Comparison of ENCODE assay signal across 8 mouse cellular contexts in the genomic region with DNA sequence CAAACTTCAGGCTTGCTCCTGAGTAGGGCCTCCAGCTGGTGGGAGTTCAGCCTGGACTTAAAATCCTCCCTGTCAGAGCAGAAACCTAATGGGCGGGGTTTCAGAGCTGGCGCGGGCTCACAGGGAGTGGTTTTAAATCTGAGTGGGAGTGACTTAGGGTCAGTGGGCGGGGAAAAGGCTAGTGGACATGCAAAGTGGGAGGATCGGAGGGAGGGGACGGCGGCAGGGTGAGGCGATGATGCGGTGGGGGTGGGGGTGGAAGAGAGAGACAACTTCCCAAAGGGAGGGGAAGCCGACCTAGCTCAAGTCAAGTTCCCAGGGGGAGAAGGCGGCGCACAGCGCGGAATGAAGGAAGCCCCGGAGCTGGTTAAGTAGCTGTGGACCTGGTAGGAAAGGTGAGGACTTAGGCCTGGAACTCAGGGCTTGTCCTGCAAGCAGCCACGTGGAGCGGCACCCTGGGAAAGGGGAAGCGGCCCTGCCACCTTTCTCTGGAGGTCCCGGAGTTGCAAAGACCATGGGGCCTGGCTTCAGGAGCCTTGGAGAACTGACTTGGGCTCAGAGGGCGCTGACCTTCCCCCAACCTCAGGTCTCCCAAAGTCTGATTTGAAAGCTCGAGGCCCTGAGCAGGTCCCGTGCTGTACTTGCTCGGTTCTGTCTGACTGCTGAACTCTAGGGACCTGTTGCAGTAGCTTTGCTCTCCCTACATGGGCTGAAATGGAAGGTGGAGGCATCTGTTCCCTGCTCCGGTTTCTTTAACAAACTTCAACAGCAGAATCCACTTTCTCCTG. TPM values are rescaled to one million over a fixed set of nuclear protein-coding genes. Genes with fewer than 3 reads are reported as not detected.
DNase-seq lines count a peak whose midpoint lies in the region; ATAC-seq and TF ChIP-seq lines count a peak whose summit lies in the region.

A gene (plus strand): TSS at position 238 of the 788 bp plus-strand sequence.

- no peaks in the 10 kb centered on the region for H3K36me3 ChIP-seq in lung, embryonic 16.5 days (ENCODE audit: control insufficient read depth, insufficient read depth, low read length)
- H3K36me3 ChIP-seq in thymus, adult 2 months (ENCODE audit: control insufficient read depth, insufficient read depth, low read length) = no peaks in the 10 kb centered on the region

- H3K27ac ChIP-seq in lung, embryonic 16.5 days (ENCODE audit: low read length) = peak within 1 kb of the TSS; percentile 68
- H3K27ac ChIP-seq in thymus, adult 2 months (ENCODE audit: control insufficient read depth, insufficient read depth, low read length) = no peak within 1 kb of the TSS

- peaks cover 7% of the 10 kb centered on the region; the same call in 1 of the 2 replicates for H3K4me1 ChIP-seq in lung, embryonic 16.5 days (replicated peaks; ENCODE audit: control insufficient read depth, insufficient read depth, low read length)
- H3K4me1 ChIP-seq in thymus, adult 2 months (replicated peaks; ENCODE audit: control insufficient read depth, insufficient read depth, low read length) = peaks cover 5% of the 10 kb centered on the region; the same call in 1 of the 2 replicates

- peak within 1 kb of the TSS; percentile 69 for H3K4me3 ChIP-seq in lung, embryonic 16.5 days (ENCODE audit: low read length)
- peak within 1 kb of the TSS; percentile 55 for H3K4me3 ChIP-seq in thymus, adult 2 months (ENCODE audit: control insufficient read depth, insufficient read depth, low read length)

- peak within 1 kb of the TSS; percentile 84 for H3K4me2 ChIP-seq in lung, embryonic 16.5 days (ENCODE audit: low read depth, low read length)

- DNase-seq in MN1 (ENCODE audit: low spot score) = peak; percentile 82
- peak; percentile 8 for DNase-seq in cerebellum, adult 9-10 months
- peak; percentile 89 for DNase-seq in forelimb bud, embryonic 11.5 days (ENCODE audit: low read depth, low spot score)
- peak; percentile 18 for DNase-seq in layer of hippocampus, adult 9-10 months (ENCODE audit: low spot score)
- DNase-seq in ovary, adult 18-20 months (ENCODE audit: low spot score) = peak; percentile 85
- DNase-seq in thymus, adult 2 months = peak; percentile 71

- under 1% methylated on average over 24 of the region's 24 CpGs for WGBS in lung, embryonic 16.5 days
- WGBS in thymus, adult 2 months = 1% methylated on average over 24 of the region's 24 CpGs

- no peak for TF ChIP-seq POLR2A in thymus, adult 2 months (IDR thresholded peaks at IDR 0.05; ENCODE audit: control insufficient read depth, extremely low read depth, insufficient read depth, low read length, poor library complexity)

- peak; percentile 98 for ATAC-seq in hematopoietic stem cell, adult 5-6 weeks (replicated peaks in 1 of 2; ENCODE audit: insufficient read depth in 1 of 2, low FRiP score in 2 of 2, low TSS enrichment in 1 of 2, low read depth in 1 of 2, poor library complexity in 2 of 2, severe bottlenecking in 2 of 2)
- peak; percentile 100 for ATAC-seq in lung, embryonic 16.5 days (ENCODE audit: low read depth)

- no peaks in the 10 kb centered on the region for H3K9me3 ChIP-seq in lung, embryonic 16.5 days (ENCODE audit: control insufficient read depth, low read length)

- no peak for TF ChIP-seq CTCF in thymus, adult 2 months (IDR thresholded peaks at IDR 0.05; ENCODE audit: borderline replicate concordance, control insufficient read depth, extremely low read depth, insufficient read depth, low read length, poor library complexity)

- peak within 1 kb of the TSS; percentile 78 for H3K9ac ChIP-seq in lung, embryonic 16.5 days (ENCODE audit: low read length)

- no peaks in the 10 kb centered on the region for H3K27me3 ChIP-seq in lung, embryonic 16.5 days (ENCODE audit: control insufficient read depth, insufficient read depth, low read depth, low read length)
- H3K27me3 ChIP-seq in thymus, adult 2 months (ENCODE audit: control insufficient read depth, insufficient read depth, low read length) = no peaks in the 10 kb centered on the region

RNA-seq across cellular contexts. Expression of the gene that starts here (rescaled TPM):
- total RNA-seq in hematopoietic stem cell, adult 5-6 weeks (2017) = 13.9 and 24.6 TPM in 2 replicates
- 16.4 and 16.6 TPM in 2 replicates for polyA plus RNA-seq in lung, embryonic 16.5 days (2015; fragmentation: Nextera tagmentation; extraction: Ambion mirVana)
- 0.81 and 1.4 TPM in 2 replicates for polyA plus RNA-seq in thymus, adult 2 months (2012; rRNA removed)

Comparison
In these comparisons a context has a peak if more than half of its experiments do, and no peak if none do; other contexts are left out.
1. DNase-seq: peak in every context shown above with its lines; median percentile 89 in forelimb bud, embryonic 11.5 days; 85 in ovary, adult 18-20 months; 82 in MN1; 71 in thymus, adult 2 months; 18 in layer of hippocampus, adult 9-10 months; 8 in cerebellum, adult 9-10 months.